Mouse (Mus musculus): ENCODE measurements around the gene Usp15.

- no peak for TF ChIP-seq POLR2A (IDR thresholded peaks at IDR 0.05; ENCODE audit: borderline replicate concordance, control insufficient read depth, low read depth, low read length)
- no peak for TF ChIP-seq CTCF (IDR thresholded peaks at IDR 0.05; ENCODE audit: control insufficient read depth, insufficient read depth, low read length)
Measured at GRCm38 (mm10) chr10:123155764-123156163, 41.0 kb downstream of the Usp15 start.

All from bone marrow, adult 2 months (tissue).